Mouse (Mus musculus) ES-Bruce4 (cell line): Measurements from ENCODE around the gene Churc1.

ENCODE experiments used
- EP300 ChIP-seq: IDR thresholded peaks from 2 replicates; pipeline ENCODE4 v1.6.1; 2011; ENCODE audit warnings: low read depth, low read length; ENCODE audit not compliant: insufficient read depth
- POLR2A ChIP-seq: IDR thresholded peaks from one replicate; pipeline ENCODE4 v1.8.1; 2011; ENCODE audit warnings: low read length; ENCODE audit not compliant: insufficient read depth

DNA sequence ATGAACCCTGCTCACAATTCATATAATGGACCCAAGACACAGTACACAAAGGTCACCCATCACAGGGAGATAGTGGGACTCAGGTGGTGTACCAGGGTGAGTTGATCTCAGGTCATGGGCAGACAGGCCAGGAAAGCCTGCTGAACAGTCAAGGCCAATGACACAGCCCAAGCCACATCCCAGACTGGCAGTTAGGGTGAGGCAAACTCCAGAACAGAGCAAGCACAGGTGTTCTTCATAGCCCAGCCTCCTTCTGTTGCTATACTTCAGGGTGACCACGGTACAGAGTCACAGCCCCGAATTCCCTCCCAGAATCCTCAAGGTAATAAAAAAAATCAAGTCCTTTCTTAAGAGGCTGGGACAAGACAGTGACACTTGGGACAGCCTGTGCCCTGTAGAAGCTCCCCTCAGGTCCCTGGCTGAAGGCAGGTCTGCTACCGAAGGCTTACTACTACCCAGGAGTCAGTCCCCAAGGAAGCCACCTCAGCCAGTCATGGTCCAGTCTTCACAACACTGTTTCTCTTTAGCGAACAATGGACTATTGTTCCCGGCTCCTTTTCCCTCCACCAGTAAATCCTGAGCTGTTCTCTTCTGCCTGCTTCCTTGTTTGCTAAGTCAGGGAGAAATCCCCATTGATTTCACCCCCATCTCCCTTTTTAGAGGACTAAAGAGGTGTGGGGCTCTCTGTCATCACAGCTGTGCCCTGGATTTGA, 32.8 kb downstream of the Churc1 start:
- no peak for TF ChIP-seq POLR2A
- TF ChIP-seq EP300, result no peak
